Mouse (Mus musculus) neural tube, embryonic 13.5 days (tissue): ENCODE results near the gene Gm21992. TPM values are rescaled to one million over a fixed set of nuclear protein-coding genes. Genes with fewer than 3 reads are reported as not detected.
A peak's percentile ranks its signal among the peaks of the same experiment; 100 is the strongest.

Experiments
- ATAC-seq: fragments of 200-750 bp; cut with Nextera tagmentation; 2 replicates; pipeline ENCODE4 v1.8.0; 2017; ENCODE audit warnings: low read depth, mild to moderate bottlenecking, moderate TSS enrichment, moderate library complexity
- H3K27ac ChIP-seq: fragments of 300-500 bp; sonication (generic); replicated peaks from 2 replicates; pipeline ENCODE4 v1.5.1; 2015; ENCODE audit warnings: moderate library complexity, mild to moderate bottlenecking, inconsistent platforms
- H3K27me3 ChIP-seq: fragments of 300-500 bp; sonication (generic); 2 replicates; pipeline ENCODE4 v1.6.1; 2015; ENCODE audit warnings: mild to moderate bottlenecking, inconsistent platforms
- H3K36me3 ChIP-seq: fragments of 300-500 bp; sonication (generic); 2 replicates; pipeline ENCODE4 v1.6.1; 2015; ENCODE audit warnings: mild to moderate bottlenecking, inconsistent platforms
- H3K4me1 ChIP-seq: fragments of 300-500 bp; sonication (generic); replicated peaks from 2 replicates; pipeline ENCODE4 v1.6.1; 2015; ENCODE audit warnings: inconsistent platforms
- H3K4me2 ChIP-seq: fragments of 300-500 bp; sonication (generic); 2 replicates; pipeline ENCODE4 v1.6.1; 2015; ENCODE audit warnings: inconsistent platforms, mild to moderate bottlenecking, moderate library complexity
- H3K4me3 ChIP-seq: fragments of 300-500 bp; sonication (generic); 2 replicates; pipeline ENCODE4 v1.5.1; 2015; ENCODE audit warnings: mild to moderate bottlenecking, inconsistent platforms
- H3K9ac ChIP-seq: fragments of 300-500 bp; sonication (generic); 2 replicates; pipeline ENCODE4 v1.6.1; 2015; ENCODE audit warnings: moderate library complexity, mild to moderate bottlenecking, inconsistent platforms
- H3K9me3 ChIP-seq: fragments of 300-500 bp; sonication (generic); 2 replicates; pipeline ENCODE4 v1.6.1; 2016; ENCODE audit warnings: inconsistent platforms
- WGBS: fragments of 180-500 bp; shearing (Covaris S2); methylation state at CpG from one replicate; pipeline ENCODE4 v1.1.7; 2015; 5-methylcytosine and 5-hydroxymethylcytosine counted together
- polyA plus RNA-seq: library from polyadenylated mRNA; unstranded; fragments of >200 nt; fragmentation: Nextera tagmentation; extraction: Ambion mirVana; gene quantifications from 2 replicates; pipeline ENCODE4 v1.2.1, GENCODE M21; 2015

The Gm21992 gene
- polyA plus RNA-seq, 1 experiment from 2014 or later: 37.3 TPM

- peak overlapping the region; percentile 99 for H3K4me2 ChIP-seq
- peak; percentile 17; the same call in 1 of the 2 replicates for ATAC-seq
- H3K27ac ChIP-seq: peak overlapping the region; percentile 91
- H3K9me3 ChIP-seq: no peaks in the 10 kb centered on the region
- no peaks in the 10 kb centered on the region for H3K36me3 ChIP-seq
- peaks cover 36% of the 10 kb centered on the region for H3K4me1 ChIP-seq
- no peaks in the 10 kb centered on the region for H3K27me3 ChIP-seq
- 6% methylated on average over 12 of the region's 12 CpGs for WGBS
- peak overlapping the region; percentile 79 for H3K4me3 ChIP-seq
- H3K9ac ChIP-seq: peak overlapping the region; percentile 81
Observed at GRCm38 (mm10) chr19:4811909-4812242, 464 bp upstream of the Gm21992 start.

DNA sequence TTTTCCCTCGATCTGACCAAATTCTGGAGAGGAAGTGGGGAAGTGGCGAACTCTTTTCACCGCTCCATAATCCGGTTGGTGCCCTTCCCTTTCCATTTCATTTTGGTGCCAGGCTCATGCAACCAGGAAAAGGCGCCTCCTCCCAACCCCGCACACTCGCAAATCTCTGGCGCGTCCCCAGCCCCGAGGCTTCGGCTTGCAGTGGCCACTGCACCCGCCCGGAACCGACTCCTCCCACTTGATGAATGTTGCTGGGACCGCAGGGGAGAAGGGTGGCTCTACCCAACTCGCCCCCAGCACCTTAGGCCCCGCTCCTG lies 708 bp downstream of the Gm21992 start:
- ATAC-seq: no peak
- Histone ChIP-seq H3K27me3 (no peaks in the 10 kb centered on the region), H3K4me3 (peak overlapping the region; percentile 79), H3K9me3 (no peaks in the 10 kb centered on the region), H3K36me3 (no peaks in the 10 kb centered on the region), H3K4me1 (peaks cover 36% of the 10 kb centered on the region), H3K4me2 (peak overlapping the region; percentile 99), H3K27ac (peak overlapping the region; percentile 91), H3K9ac (peak overlapping the region; percentile 81)
- WGBS: under 1% methylated on average over 17 of the region's 17 CpGs

GRCm38 (mm10) chr19:4810309-4810708 lies 1.1 kb downstream of the Gm21992 start:
- H3K27ac ChIP-seq: peak overlapping the region; percentile 91
- no peaks in the 10 kb centered on the region for H3K9me3 ChIP-seq
- peak overlapping the region; percentile 79 for H3K4me3 ChIP-seq
- peak overlapping the region; percentile 99 for H3K4me2 ChIP-seq
- H3K27me3 ChIP-seq: no peaks in the 10 kb centered on the region
- peaks cover 36% of the 10 kb centered on the region for H3K4me1 ChIP-seq
- no peak for ATAC-seq
- peak overlapping the region; percentile 81 for H3K9ac ChIP-seq
- 0% methylated on average over 14 of the region's 14 CpGs for WGBS
- no peaks in the 10 kb centered on the region for H3K36me3 ChIP-seq

- WGBS: 83% methylated on average over 10 of the region's 10 CpGs
- Histone ChIP-seq H3K4me3 (no peak overlapping the region), H3K9me3 (no peaks in the 10 kb centered on the region), H3K36me3 (peaks cover 57% of the 10 kb centered on the region), H3K9ac (no peak overlapping the region), H3K27me3 (no peaks in the 10 kb centered on the region), H3K4me1 (peaks cover 23% of the 10 kb centered on the region), H3K27ac (no peak overlapping the region; the same call in 1 of the 2 replicates), H3K4me2 (no peak overlapping the region)
- ATAC-seq: no peak
Observed at GRCm38 (mm10) chr19:4803283-4803682, 8.1 kb downstream of the Gm21992 start.

DNA sequence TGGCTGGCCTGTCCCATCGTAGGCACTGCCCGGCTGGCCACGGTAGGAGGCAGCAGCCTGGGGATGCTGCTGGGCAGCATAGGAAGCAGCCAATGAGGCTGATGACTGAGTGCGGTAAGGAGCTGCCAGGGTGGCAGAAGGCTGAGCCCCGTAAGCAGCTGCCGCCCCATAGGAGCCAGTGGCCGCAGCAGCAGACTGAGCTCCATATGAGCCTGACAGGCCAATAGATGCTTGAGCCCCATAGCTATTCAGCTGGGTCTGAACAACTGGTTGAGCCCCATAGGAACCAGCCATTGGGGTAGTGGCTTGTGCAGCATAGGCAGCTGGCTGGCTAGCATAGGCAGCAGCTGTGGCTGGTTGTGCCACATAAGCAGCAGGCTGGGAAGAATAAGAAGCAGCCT lies 8.7 kb downstream of the Gm21992 start:
- H3K27ac ChIP-seq: no peak overlapping the region; the same call in 1 of the 2 replicates
- H3K27me3 ChIP-seq: no peaks in the 10 kb centered on the region
- ATAC-seq: peak; percentile 57; the same call in 1 of the 2 replicates
- no peak overlapping the region for H3K4me3 ChIP-seq
- no peak overlapping the region for H3K9ac ChIP-seq
- peaks cover 62% of the 10 kb centered on the region for H3K36me3 ChIP-seq
- 83% methylated on average over 7 of the region's 7 CpGs for WGBS
- no peak overlapping the region for H3K4me2 ChIP-seq
- no peaks in the 10 kb centered on the region for H3K9me3 ChIP-seq
- H3K4me1 ChIP-seq: peaks cover 17% of the 10 kb centered on the region

DNA sequence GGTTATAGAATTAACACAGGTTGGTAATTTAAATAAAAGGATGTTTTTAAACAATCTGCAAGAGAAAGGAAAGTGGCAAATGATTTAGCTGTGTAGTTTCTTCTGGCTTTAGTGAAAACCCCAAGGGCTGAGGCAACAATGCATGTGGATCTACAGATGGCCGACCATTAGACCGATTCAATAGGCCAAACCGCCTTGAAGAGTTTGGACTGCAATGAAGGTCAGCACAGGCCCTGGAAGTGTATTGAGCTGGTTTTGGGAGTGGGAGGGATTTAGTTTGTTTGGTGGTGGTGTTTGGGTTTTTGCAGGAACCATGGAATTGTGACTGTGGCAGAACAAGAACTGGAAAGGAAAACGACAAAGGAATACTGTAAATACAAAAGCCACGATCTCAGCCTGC lies 12.3 kb downstream of the Gm21992 start:
- H3K9me3 ChIP-seq: no peaks in the 10 kb centered on the region
- no peak overlapping the region for H3K4me2 ChIP-seq
- H3K4me1 ChIP-seq: peaks cover 20% of the 10 kb centered on the region
- H3K36me3 ChIP-seq: peaks cover 65% of the 10 kb centered on the region
- ATAC-seq: no peak
- H3K27me3 ChIP-seq: no peaks in the 10 kb centered on the region
- H3K27ac ChIP-seq: no peak overlapping the region
- no peak overlapping the region for H3K9ac ChIP-seq
- WGBS: 95% methylated on average over 5 of the region's 5 CpGs
- no peak overlapping the region for H3K4me3 ChIP-seq

- Histone ChIP-seq H3K36me3 (peaks cover 53% of the 10 kb centered on the region), H3K27me3 (no peaks in the 10 kb centered on the region), H3K4me1 (peaks cover 14% of the 10 kb centered on the region), H3K27ac (no peak overlapping the region), H3K9ac (no peak overlapping the region), H3K4me3 (no peak overlapping the region), H3K4me2 (no peak overlapping the region), H3K9me3 (no peaks in the 10 kb centered on the region)
- whole genome bisulfite sequencing: 96% methylated on average over 2 of the region's 2 CpGs
- no peak for ATAC-seq
Observed at GRCm38 (mm10) chr19:4797846-4798245, 13.6 kb downstream of the Gm21992 start.

- Histone ChIP-seq H3K36me3 (peaks cover 47% of the 10 kb centered on the region), H3K27me3 (no peaks in the 10 kb centered on the region), H3K4me1 (peaks cover 27% of the 10 kb centered on the region), H3K4me3 (no peak overlapping the region), H3K9ac (no peak overlapping the region), H3K27ac (no peak overlapping the region), H3K4me2 (no peak overlapping the region), H3K9me3 (no peaks in the 10 kb centered on the region)
- WGBS: 67% methylated on average over 1 of the region's 1 CpGs
- ATAC-seq: no peak
Observed at GRCm38 (mm10) chr19:4795929-4796328, 15.5 kb downstream of the Gm21992 start.

DNA sequence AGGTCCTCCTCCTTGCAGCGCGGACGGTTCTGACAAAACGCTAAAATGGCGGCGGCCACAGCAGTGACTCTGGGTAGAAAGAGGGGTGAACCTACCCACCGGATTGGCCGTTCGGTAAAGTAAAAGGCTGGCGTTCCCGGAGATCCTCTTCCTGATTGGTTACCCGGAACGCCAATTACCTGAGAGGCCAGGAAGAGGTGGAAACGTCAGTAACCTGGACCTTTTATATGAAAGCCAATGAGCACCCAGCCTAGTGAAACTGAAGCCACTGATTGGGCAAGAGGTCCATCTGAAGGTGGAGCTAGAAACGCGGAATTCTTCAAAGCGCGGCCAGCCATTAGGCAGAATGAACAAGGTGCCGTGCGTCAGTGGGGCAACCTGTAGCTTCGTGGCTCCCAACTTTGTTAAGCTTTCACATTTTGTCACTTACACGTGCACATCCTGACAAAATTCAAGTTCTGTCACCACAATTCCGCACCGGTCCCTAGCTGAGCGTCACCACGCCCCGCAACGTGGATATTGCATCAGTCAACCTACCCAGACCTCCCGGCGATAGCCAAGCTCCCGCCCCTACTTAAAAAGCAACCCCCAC lies 17.5 kb downstream of the Gm21992 start, which contains the start of gene Rbm4:
Gene Rbm4 (minus strand): TSS at position 71 of the 592 bp plus-strand sequence.
- H3K4me3 ChIP-seq: peak within 1 kb of the TSS; percentile 78
- H3K4me2 ChIP-seq: peak within 1 kb of the TSS; percentile 92
- peaks cover 47% of the 10 kb centered on the region for H3K4me1 ChIP-seq
- peaks cover 42% of the 10 kb centered on the region for H3K36me3 ChIP-seq
- peak within 1 kb of the TSS; percentile 85 for H3K9ac ChIP-seq
- peak within 1 kb of the TSS; percentile 78 for H3K27ac ChIP-seq
- WGBS: under 1% methylated on average over 31 of the region's 31 CpGs
- H3K9me3 ChIP-seq: no peaks in the 10 kb centered on the region
- H3K27me3 ChIP-seq: no peaks in the 10 kb centered on the region
- ATAC-seq: peak; percentile 98

DNA sequence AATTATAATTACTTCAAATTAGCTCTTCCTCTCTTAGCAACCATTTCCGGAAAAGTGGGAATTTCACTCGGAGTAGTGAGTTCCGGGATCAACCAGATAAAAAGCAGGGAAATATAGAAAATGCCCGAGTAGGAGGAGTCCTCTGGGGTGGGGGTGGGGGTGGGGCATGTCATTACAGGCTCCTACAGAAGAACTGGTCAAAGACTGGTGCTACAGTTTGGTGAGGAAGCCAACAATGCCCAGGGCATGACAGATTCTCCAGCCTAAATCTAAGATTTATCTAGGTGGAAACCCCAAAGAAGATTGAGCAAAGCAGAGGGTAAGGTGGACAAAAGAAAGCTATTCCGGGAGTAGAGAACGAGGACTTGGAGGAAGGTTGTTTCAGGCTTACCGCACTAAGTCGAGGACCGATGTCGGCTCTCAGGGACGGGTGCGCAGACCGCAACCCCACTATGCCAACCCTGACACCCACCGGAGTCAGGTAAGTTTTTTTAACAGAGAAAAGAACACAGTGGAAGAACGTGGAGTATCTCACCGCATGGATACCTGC lies 18.1 kb downstream of the Gm21992 start:
- WGBS: 6% methylated on average over 16 of the region's 16 CpGs
- H3K9ac ChIP-seq: peak overlapping the region; percentile 85

DNA sequence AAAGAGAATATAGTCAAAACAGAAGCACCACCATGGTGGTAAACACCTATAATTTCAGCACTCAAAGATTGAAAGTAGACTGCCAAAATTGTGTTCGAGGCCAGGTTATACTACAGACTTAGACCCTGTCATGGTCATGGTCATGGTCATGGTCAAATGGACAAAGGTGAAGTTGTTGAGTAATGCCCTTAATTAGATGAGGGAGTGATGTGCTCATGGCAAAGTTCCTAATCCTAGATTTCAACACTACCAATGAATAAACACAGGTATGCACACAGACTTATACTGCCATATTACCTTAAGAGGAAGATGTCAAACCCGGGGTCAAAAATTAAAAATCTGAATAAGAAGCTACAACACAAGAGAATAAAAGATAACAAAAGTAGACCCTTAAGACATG lies 25.1 kb downstream of the Gm21992 start:
- no peak overlapping the region for H3K27ac ChIP-seq
- no peak for ATAC-seq
- no peaks in the 10 kb centered on the region for H3K27me3 ChIP-seq
- no peak overlapping the region for H3K9ac ChIP-seq
- H3K4me1 ChIP-seq: peaks cover 61% of the 10 kb centered on the region
- no peak overlapping the region for H3K4me2 ChIP-seq
- no peaks in the 10 kb centered on the region for H3K9me3 ChIP-seq
- 95% methylated on average over 2 of the region's 2 CpGs for WGBS
- H3K4me3 ChIP-seq: no peak overlapping the region
- peaks cover 78% of the 10 kb centered on the region for H3K36me3 ChIP-seq

More for the DNA sequence above, 18.1 kb downstream of the Gm21992 start:
- ATAC-seq: peak; percentile 63
- H3K27me3 ChIP-seq: no peaks in the 10 kb centered on the region
- H3K36me3 ChIP-seq: peaks cover 38% of the 10 kb centered on the region
- H3K9me3 ChIP-seq: no peaks in the 10 kb centered on the region
- peak overlapping the region; percentile 78 for H3K4me3 ChIP-seq
- H3K4me1 ChIP-seq: peaks cover 53% of the 10 kb centered on the region
- peak overlapping the region; percentile 78 for H3K27ac ChIP-seq
- peak overlapping the region; percentile 92 for H3K4me2 ChIP-seq

- peaks cover 74% of the 10 kb centered on the region for H3K36me3 ChIP-seq
- no peak overlapping the region for H3K4me3 ChIP-seq
- WGBS: 81% methylated on average over 7 of the region's 7 CpGs
- no peak overlapping the region for H3K27ac ChIP-seq
- no peak for ATAC-seq
- no peak overlapping the region for H3K4me2 ChIP-seq
- no peaks in the 10 kb centered on the region for H3K9me3 ChIP-seq
- no peak overlapping the region for H3K9ac ChIP-seq
- no peaks in the 10 kb centered on the region for H3K27me3 ChIP-seq
- H3K4me1 ChIP-seq: peaks cover 50% of the 10 kb centered on the region
Observed at GRCm38 (mm10) chr19:4785206-4785605, 26.2 kb downstream of the Gm21992 start.

GRCm38 (mm10) chr19:4782891-4783290 lies 28.5 kb downstream of the Gm21992 start:
- Histone ChIP-seq H3K4me3 (no peak overlapping the region), H3K4me2 (no peak overlapping the region), H3K9ac (no peak overlapping the region), H3K4me1 (peaks cover 27% of the 10 kb centered on the region), H3K27me3 (no peaks in the 10 kb centered on the region), H3K36me3 (peaks cover 75% of the 10 kb centered on the region), H3K9me3 (no peaks in the 10 kb centered on the region), H3K27ac (no peak overlapping the region)
- 97% methylated on average over 2 of the region's 2 CpGs for WGBS
- no peak for ATAC-seq
